Mouse (Mus musculus): ENCODE data around the gene A530064D06Rik.

DNA sequence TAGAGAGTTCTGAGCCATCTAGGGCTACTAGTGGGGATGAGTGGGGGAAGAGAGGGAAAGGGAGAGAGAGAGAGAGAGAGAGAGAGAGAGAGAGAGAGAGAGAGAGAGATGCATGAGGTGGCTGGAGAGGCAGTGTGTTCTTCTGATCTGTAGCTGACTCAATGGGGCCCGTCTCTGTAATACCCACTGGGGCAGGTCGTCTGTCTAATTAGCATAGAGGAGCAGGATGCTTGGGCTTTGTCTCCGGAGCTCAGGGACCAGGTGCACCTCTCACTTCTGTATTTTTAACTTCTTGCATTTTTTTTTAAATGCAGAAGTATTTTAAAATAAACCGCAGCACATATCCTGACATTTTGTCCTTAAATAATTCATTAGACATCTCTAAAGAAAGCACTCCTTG, 59.7 kb downstream of the A530064D06Rik start:
- TF ChIP-seq POLR2A (IDR thresholded peaks at IDR 0.05; ENCODE audit: borderline replicate concordance, insufficient read depth, low read length) (no peak), CTCF (IDR thresholded peaks at IDR 0.05; ENCODE audit: borderline replicate concordance, insufficient read depth, low read depth, low read length) (no peak)
